Mouse (Mus musculus) urinary bladder, postnatal 25 days (tissue): ENCODE data around the gene Olfr1336.
"Not testable (repeated sequence)": the region's sequence is repeated elsewhere in the genome, so short reads cannot be mapped to it uniquely, and the experiment has no call there.

Experiments
- DNase-seq: peaks from one replicate; pipeline ENCODE4 v3.0.0; 2022; ENCODE audit warnings: low spot score

The Olfr1336 gene

GRCm38 (mm10) chr7:6455868-6456267 is at the start of gene Olfr1336:
TSS of gene Olfr1336 (plus strand) at chr7:6456168.
- DNase-seq, result no peak

GRCm38 (mm10) chr7:6410043-6410442 is 45.9 kb upstream of the Olfr1336 start, which contains the start of gene Gm20715:
TSS of gene Gm20715 (plus strand) at chr7:6410277.
- peak; percentile 97 for DNase-seq

DNA sequence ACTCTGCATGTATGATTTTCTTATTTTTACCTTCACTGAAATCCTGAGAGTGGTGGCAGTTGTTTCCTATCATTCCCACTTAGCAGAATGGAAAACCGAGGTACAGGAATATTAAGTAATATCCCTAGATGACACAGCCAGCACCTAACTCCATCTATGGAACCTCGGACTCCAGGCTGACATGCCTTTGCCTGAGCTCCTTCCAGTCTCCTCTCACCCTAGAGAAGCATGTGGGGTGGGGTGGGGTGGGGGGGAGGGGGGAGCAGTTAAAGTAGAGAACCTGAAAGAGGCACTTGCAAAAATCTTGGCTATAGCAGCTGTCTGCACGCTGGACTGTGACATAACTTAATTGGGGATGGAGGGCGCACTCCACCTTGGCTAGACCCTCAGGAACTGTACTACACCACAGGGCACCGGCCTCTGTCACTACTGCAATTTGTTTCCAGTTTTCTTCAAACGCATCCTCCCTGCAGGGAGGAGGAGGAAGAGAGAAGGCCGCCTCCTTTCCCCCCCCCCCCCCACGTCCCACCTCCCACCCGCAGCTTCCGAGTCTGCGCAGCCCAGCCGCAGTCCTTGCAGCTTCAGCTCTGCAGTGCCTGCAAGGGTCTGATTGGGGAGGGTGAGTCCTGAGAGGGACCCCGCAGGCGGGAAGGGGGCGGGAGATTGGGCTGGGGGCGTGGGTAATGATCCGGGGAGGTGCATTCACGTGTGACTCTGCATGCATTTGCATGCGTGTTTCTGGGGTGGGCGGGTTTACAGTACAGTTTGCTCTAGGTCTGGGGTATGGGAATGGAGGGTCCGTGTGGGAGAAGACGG is 41.1 kb upstream of the Olfr1336 start:
- DNase-seq, result no peak

GRCm38 (mm10) chr7:6415442-6415787 is 40.6 kb upstream of the Olfr1336 start:
- DNase-seq, result no peak

GRCm38 (mm10) chr7:6419894-6420293 is 36.1 kb upstream of the Olfr1336 start:
- no peak for DNase-seq

GRCm38 (mm10) chr7:6429381-6429780 is 26.6 kb upstream of the Olfr1336 start:
- no peak for DNase-seq

- peak; percentile 11 for DNase-seq
These were observed 25.6 kb upstream of the Olfr1336 start for GRCm38 (mm10) chr7:6430342-6430741.

GRCm38 (mm10) chr7:6438388-6438787 is 17.6 kb upstream of the Olfr1336 start, which contains the start of gene Olfr1344:
TSS of gene Olfr1344 (plus strand) at chr7:6438688.
- DNase-seq, result no peak

DNA sequence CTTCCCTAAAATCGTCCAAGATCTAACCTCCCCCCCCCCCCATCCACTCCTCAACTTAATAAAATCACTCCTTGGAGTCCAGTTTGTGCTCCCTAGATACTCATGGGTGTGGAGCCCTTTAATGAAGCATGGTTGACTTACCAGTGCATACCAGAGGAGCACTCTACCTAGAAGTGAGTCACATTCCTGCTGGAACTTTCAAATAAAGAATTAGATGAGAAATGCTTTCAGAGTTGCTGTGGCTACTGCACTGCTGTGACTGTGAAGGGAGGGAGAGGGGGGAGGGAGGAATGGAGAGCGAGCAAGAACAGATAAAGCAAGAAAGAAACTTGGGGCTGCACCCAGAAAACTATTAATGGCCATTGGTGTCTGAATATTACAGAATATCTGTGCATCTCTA is 14.8 kb upstream of the Olfr1336 start:
- no peak for DNase-seq

GRCm38 (mm10) chr7:6447771-6448170 is 8.2 kb upstream of the Olfr1336 start:
- DNase-seq, result no peak

DNA sequence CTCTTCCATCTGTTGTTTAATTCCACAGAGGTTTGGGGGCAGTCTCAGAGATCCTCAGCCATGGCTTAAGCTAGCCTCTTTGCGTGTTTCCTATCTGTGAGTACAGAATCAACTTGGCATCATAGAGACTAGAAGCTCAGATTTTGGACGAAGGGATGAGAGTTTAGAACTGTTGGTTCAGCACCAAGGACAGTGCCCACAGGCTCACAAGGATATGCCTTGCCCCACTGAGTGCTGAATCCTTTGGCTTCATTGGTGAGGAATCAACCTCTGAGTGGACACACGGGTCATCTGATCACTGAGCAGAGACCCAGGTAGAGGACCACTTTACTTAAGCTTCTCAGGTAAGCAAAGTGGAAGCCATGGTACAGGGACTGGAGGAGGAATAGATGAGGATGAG is 431 bp downstream of the Olfr1336 start:
- DNase-seq, result no peak

DNA sequence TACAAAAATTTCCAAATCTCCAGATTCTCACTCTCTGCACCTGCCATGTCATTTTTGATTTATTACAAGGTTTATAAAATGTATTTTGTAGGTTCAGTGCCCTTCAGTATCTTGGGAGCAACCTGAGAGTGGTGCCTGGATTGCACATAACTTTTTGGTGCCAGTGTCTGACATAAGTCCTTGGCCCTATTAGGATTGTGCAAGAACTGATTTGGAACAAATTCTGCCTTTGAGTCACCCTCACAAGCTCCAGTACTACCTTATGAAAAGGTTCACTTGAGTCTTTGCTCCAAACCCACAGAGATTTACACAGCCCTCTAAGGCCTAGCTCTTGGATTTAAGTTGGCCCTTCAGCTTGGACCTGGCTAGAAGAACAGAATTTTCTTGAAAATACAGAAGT is 11.0 kb downstream of the Olfr1336 start, which contains the start of gene Olfr1346:
TSS of gene Olfr1346 (plus strand) at position 151 of the 400 bp plus-strand sequence.
- no peak for DNase-seq

DNA sequence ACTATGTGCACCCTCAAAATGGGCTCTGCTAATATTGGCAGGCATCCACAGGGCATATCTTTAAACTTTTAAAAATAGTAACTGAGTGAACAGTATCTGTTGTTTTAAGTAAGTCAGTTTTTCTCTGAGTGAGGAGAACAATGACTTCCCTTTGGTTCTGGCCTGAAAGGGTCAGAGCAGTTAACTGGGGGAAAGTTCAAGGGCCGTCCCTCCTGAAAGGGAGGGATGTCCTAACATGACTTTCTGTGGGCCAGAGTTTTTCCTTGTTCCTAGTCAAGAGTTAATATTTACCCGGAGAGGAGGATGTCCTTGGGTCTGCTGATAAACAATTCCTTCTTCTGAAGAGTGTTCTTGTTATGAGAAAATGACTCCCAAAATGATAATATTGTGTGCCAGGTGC is 21.7 kb downstream of the Olfr1336 start:
- DNase-seq, result not testable (repeated sequence)

- no peak for DNase-seq
These were observed 30.9 kb downstream of the Olfr1336 start, which contains the start of gene Olfr5 for GRCm38 (mm10) chr7:6486841-6487240. TSS of gene Olfr5 (minus strand) at chr7:6486941.

DNA sequence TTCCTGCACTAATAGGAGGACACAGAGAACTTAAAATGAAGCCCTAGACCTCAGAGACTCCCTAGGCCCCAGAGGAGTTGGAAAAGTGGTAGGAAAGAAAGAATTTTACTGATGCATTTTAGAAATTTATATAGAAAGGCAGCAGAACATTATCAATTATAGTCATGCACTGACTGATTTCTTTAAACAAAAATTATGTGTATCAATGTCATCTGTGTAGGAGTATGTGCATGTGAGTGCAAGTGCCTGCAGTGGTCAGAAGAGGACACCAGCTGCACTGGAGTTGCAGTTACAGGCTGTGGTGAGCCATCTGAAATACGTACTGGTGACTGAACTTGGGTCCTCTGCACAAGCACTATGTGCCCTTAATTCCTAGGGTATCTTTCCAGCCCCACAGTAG is 43.7 kb downstream of the Olfr1336 start, which contains the start of gene Olfr1347:
TSS of gene Olfr1347 (minus strand) at position 101 of the 400 bp plus-strand sequence.
- DNase-seq, result no peak

DNA sequence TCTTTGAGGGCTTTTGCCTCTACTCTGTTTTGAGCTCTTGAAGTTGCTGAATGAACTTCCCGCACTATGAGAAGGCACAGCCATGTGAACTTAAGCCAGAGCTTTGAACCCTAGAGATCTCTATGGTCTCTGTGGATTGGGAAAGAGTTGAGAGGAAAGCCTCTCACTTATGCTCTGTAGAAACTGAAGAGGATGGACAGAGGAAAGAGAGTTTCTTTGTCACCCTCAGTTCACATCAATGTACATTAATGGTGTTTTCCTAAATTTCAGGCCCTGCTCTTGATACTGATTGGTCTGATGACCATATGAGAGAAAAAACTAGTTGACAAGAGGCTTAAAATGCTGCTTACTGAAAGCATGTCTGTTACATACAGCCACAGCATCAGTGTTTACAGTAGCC is 52.7 kb downstream of the Olfr1336 start, which contains the start of gene Olfr1348:
TSS of gene Olfr1348 (minus strand) at position 101 of the 400 bp plus-strand sequence.
- DNase-seq, result no peak
